23 mouse cellular contexts compared by ENCODE assay signal in the genomic region with DNA sequence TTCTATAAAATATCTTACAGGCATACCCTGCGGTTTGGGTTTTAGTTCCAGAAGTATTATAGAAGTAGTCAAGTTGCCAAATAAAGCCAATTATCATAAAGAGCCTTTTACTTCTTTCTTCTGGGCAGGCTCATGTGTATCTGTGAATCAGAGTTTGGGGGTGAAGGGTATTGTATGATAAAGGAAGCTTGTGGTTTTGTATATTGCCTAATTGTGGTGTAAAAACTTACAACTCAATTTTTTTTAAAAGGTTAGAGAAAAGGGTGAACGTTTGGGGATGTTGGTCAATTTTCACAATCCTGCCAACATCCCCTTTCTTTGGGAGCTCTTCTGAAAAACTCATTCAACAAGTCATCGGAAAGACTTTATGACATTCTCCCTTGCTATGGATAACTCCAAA.
DNase-seq lines count a peak whose midpoint lies in the region; ATAC-seq and TF ChIP-seq lines count a peak whose summit lies in the region.
"Had no signal": no experiment of that assay in that cellular context is flagged by ENCODE, and none has a peak within 500 bp of the region (broad histone marks: within the 10 kb centered on the region; RNA-seq: fewer than 3 reads in every experiment).

No protein-coding gene starts in this region.

- no peaks in the 10 kb centered on the region for H3K4me1 ChIP-seq in hindbrain, embryonic 11.5 days (replicated peaks; ENCODE audit: control insufficient read depth, insufficient read depth, low read length)
- H3K4me1 ChIP-seq: embryonic facial prominence, embryonic 10.5 days; embryonic facial prominence, embryonic 12.5 days; forebrain, embryonic 13.5 days; forebrain, embryonic 15.5 days had no signal

- H3K79me2 ChIP-seq in myocyte (ENCODE audit: control insufficient read depth, insufficient read depth), result no peaks in the 10 kb centered on the region

- no peaks in the 10 kb centered on the region for H3K27me3 ChIP-seq in myocyte (ENCODE audit: control insufficient read depth, insufficient read depth, insufficient read length)
- no peaks in the 10 kb centered on the region for H3K27me3 ChIP-seq in hindbrain, embryonic 11.5 days (ENCODE audit: control insufficient read depth, insufficient read depth, low read length)
- H3K27me3 ChIP-seq: CH12.LX; embryonic facial prominence, embryonic 12.5 days; forebrain, embryonic 13.5 days; forebrain, embryonic 15.5 days; Patski had no signal

- no peak overlapping the region for H3K4me2 ChIP-seq in myocyte (ENCODE audit: low read depth)
- H3K4me2 ChIP-seq in hindbrain, embryonic 11.5 days (replicated peaks; ENCODE audit: low read depth, low read length), result no peak overlapping the region
- H3K4me2 ChIP-seq: embryonic facial prominence, embryonic 12.5 days; forebrain, embryonic 13.5 days; forebrain, embryonic 15.5 days had no signal

- no peak overlapping the region for H3ac ChIP-seq in myocyte (ENCODE audit: control insufficient read depth, insufficient read length)

- no peaks in the 10 kb centered on the region for H3K9me3 ChIP-seq in hindbrain, embryonic 11.5 days (ENCODE audit: control insufficient read depth, low read length)
- H3K9me3 ChIP-seq: embryonic facial prominence, embryonic 12.5 days; forebrain, embryonic 13.5 days; forebrain, embryonic 15.5 days had no signal

- DNase-seq in 416B (ENCODE audit: low read depth), result peak; percentile 51
- DNase-seq in hindbrain, embryonic 11.5 days (ENCODE audit: low spot score), result no peak
- DNase-seq in lung, postnatal 10 days, result no peak
- DNase-seq: adrenal gland, adult 8-10 months; adrenal gland, postnatal 14 days; adrenal gland, postnatal 36 days; cerebellum, adult 11-12 months; cerebellum, adult 2 months; cerebellum, adult 9-10 months; cerebellum, postnatal 10 days; cerebellum, postnatal 25 days; forebrain, postnatal 0 days had no signal

- 90% methylated on average over 3 of the region's 3 CpGs for WGBS in hindbrain, embryonic 11.5 days

- H3K4me3 ChIP-seq in myocyte, result no peak overlapping the region
- H3K4me3 ChIP-seq in hindbrain, embryonic 11.5 days (ENCODE audit: low read depth, low read length), result no peak overlapping the region
- H3K4me3 ChIP-seq: embryonic facial prominence, embryonic 10.5 days; embryonic facial prominence, embryonic 12.5 days; forebrain, embryonic 13.5 days; forebrain, embryonic 15.5 days had no signal

- TF ChIP-seq POLR2A in myocyte (IDR thresholded peaks at IDR 0.05; ENCODE audit: insufficient read length, low read depth), result no peak

- peak; percentile 69 for ATAC-seq in granulocyte monocyte progenitor cell, adult 5-6 weeks (replicated peaks; ENCODE audit: poor library complexity, severe bottlenecking)
- no peak for ATAC-seq in hindbrain, embryonic 11.5 days (ENCODE audit: low FRiP score)
- ATAC-seq: activated CD4-positive, CD25-positive, alpha-beta regulatory T cell, adult 4 months; CD4-positive, CD25-positive, alpha-beta regulatory T cell, adult 4 months; forebrain, embryonic 13.5 days; forebrain, embryonic 15.5 days; forebrain, postnatal 0 days; Patski had no signal

- H3K36me3 ChIP-seq in myocyte (ENCODE audit: control insufficient read depth, insufficient read depth), result no peaks in the 10 kb centered on the region
- H3K36me3 ChIP-seq in hindbrain, embryonic 11.5 days (ENCODE audit: control insufficient read depth, insufficient read depth, low read length), result no peaks in the 10 kb centered on the region
- H3K36me3 ChIP-seq: embryonic facial prominence, embryonic 10.5 days; embryonic facial prominence, embryonic 12.5 days; forebrain, embryonic 15.5 days; G1E had no signal

- no peak overlapping the region for H3K9ac ChIP-seq in hindbrain, embryonic 11.5 days (ENCODE audit: low read depth, low read length)
- H3K9ac ChIP-seq: embryonic facial prominence, embryonic 12.5 days; forebrain, embryonic 13.5 days; forebrain, embryonic 15.5 days; forebrain, postnatal 0 days had no signal

- H3K27ac ChIP-seq in hindbrain, embryonic 11.5 days (ENCODE audit: low read depth, low read length), result no peak overlapping the region
- H3K27ac ChIP-seq: embryonic facial prominence, embryonic 10.5 days; embryonic facial prominence, embryonic 12.5 days; forebrain, embryonic 13.5 days; forebrain, embryonic 15.5 days had no signal

TF ChIP-seq in myocyte, 11 proteins besides CTCF, POLR2A, EP300 and RAD21:
- TF ChIP-seq E2F4 (IDR thresholded peaks at IDR 0.05; ENCODE audit: insufficient read depth) (no peak), CEBPB (IDR thresholded peaks at IDR 0.05; ENCODE audit: insufficient read depth, poor library complexity, severe bottlenecking) (0 out of 2 replicates have a peak, but pooled peaks have one; percentile 57), MYOG (IDR thresholded peaks at IDR 0.05; ENCODE audit: control insufficient read depth in 1 of 3, insufficient read depth in 1 of 3, insufficient read length in 2 of 3, low read depth in 2 of 3) (no peak), TCF3 (IDR thresholded peaks at IDR 0.05; ENCODE audit: insufficient read length, low read depth) (no peak), MYOD1 (IDR thresholded peaks at IDR 0.05; ENCODE audit: control insufficient read depth in 1 of 3, insufficient read length in 2 of 3, low read depth in 2 of 3) (no peak), MAX (IDR thresholded peaks at IDR 0.05; ENCODE audit: low read depth) (no peak), REST (IDR thresholded peaks at IDR 0.05; ENCODE audit: insufficient read depth, insufficient read length) (no peak), TCF12 (IDR thresholded peaks at IDR 0.05; ENCODE audit: insufficient read depth, poor library complexity, severe bottlenecking) (no peak)
